Mouse (Mus musculus): ENCODE measurements around the gene Nt5c3b. TPM values are rescaled to one million over a fixed set of nuclear protein-coding genes. Genes with fewer than 3 reads are reported as not detected.

Nt5c3b gene
- polyA plus RNA-seq, 1 experiment from 2014 or later: 108 TPM

GRCm38 (mm10) chr11:100392958-100393357 is 48.6 kb downstream of the Nt5c3b start:
- H3K4me3 ChIP-seq (ENCODE audit: low read depth, low read length): no peak overlapping the region
- peaks cover 50% of the 10 kb centered on the region for H3K4me1 ChIP-seq (ENCODE audit: control insufficient read depth, insufficient read depth, low read length)
- H3K9me3 ChIP-seq (ENCODE audit: control insufficient read depth, low read length): no peaks in the 10 kb centered on the region
- H3K9ac ChIP-seq (ENCODE audit: low read depth, low read length): no peak overlapping the region
- ATAC-seq (ENCODE audit: low read depth): no peak
- H3K4me2 ChIP-seq (ENCODE audit: low read depth, low read length): no peak overlapping the region
- no peak for DNase-seq (ENCODE audit: low spot score)
- no peaks in the 10 kb centered on the region for H3K36me3 ChIP-seq (ENCODE audit: control insufficient read depth, insufficient read depth, low read length)
- no peak overlapping the region for H3K27ac ChIP-seq (replicated peaks; ENCODE audit: low read depth, low read length)
- H3K27me3 ChIP-seq (replicated peaks; ENCODE audit: control insufficient read depth, insufficient read depth, low read length): no peaks in the 10 kb centered on the region
- WGBS: 88% methylated on average over 5 of the region's 5 CpGs

GRCm38 (mm10) chr11:100391884-100392345 is 49.7 kb downstream of the Nt5c3b start:
- no peak overlapping the region for H3K9ac ChIP-seq (ENCODE audit: low read depth, low read length)
- H3K36me3 ChIP-seq (ENCODE audit: control insufficient read depth, insufficient read depth, low read length): no peaks in the 10 kb centered on the region
- H3K27ac ChIP-seq (replicated peaks; ENCODE audit: low read depth, low read length): no peak overlapping the region
- H3K9me3 ChIP-seq (ENCODE audit: control insufficient read depth, low read length): no peaks in the 10 kb centered on the region
- H3K27me3 ChIP-seq (replicated peaks; ENCODE audit: control insufficient read depth, insufficient read depth, low read length): no peaks in the 10 kb centered on the region
- WGBS: 88% methylated on average over 7 of the region's 7 CpGs
- DNase-seq (ENCODE audit: low spot score) (no peak), ATAC-seq (ENCODE audit: low read depth) (no peak)
- no peak overlapping the region for H3K4me2 ChIP-seq (ENCODE audit: low read depth, low read length)
- peaks cover 59% of the 10 kb centered on the region for H3K4me1 ChIP-seq (ENCODE audit: control insufficient read depth, insufficient read depth, low read length)
- no peak overlapping the region for H3K4me3 ChIP-seq (ENCODE audit: low read depth, low read length)

- peak; percentile 86 for DNase-seq (ENCODE audit: low spot score)
- 0 out of 2 replicates have a peak, but pooled peaks cover under 1% of the 10 kb centered on the region for H3K36me3 ChIP-seq (ENCODE audit: control insufficient read depth, insufficient read depth, low read length)
- H3K27ac ChIP-seq (replicated peaks; ENCODE audit: low read depth, low read length): peak overlapping the region; percentile 44; the same call in 1 of the 2 replicates
- peak; percentile 32; the same call in 1 of the 2 replicates for ATAC-seq (ENCODE audit: low read depth)
- no peaks in the 10 kb centered on the region for H3K9me3 ChIP-seq (ENCODE audit: control insufficient read depth, low read length)
- peaks cover 58% of the 10 kb centered on the region for H3K4me1 ChIP-seq (ENCODE audit: control insufficient read depth, insufficient read depth, low read length)
- H3K9ac ChIP-seq (ENCODE audit: low read depth, low read length): no peak overlapping the region
- no peak overlapping the region for H3K4me3 ChIP-seq (ENCODE audit: low read depth, low read length)
- no peak overlapping the region for H3K4me2 ChIP-seq (ENCODE audit: low read depth, low read length)
- no peaks in the 10 kb centered on the region for H3K27me3 ChIP-seq (replicated peaks; ENCODE audit: control insufficient read depth, insufficient read depth, low read length)
- WGBS: 52% methylated on average over 9 of the region's 9 CpGs
Measured at GRCm38 (mm10) chr11:100391081-100391883, 50.3 kb downstream of the Nt5c3b start.

GRCm38 (mm10) chr11:100389931-100390445 is 51.6 kb downstream of the Nt5c3b start:
- Histone ChIP-seq H3K36me3 (ENCODE audit: control insufficient read depth, insufficient read depth, low read length) (peaks cover 13% of the 10 kb centered on the region; the same call in 1 of the 2 replicates), H3K9me3 (ENCODE audit: control insufficient read depth, low read length) (no peaks in the 10 kb centered on the region), H3K4me3 (ENCODE audit: low read depth, low read length) (no peak overlapping the region), H3K27ac (replicated peaks; ENCODE audit: low read depth, low read length) (peak overlapping the region; percentile 44), H3K4me1 (ENCODE audit: control insufficient read depth, insufficient read depth, low read length) (peaks cover 46% of the 10 kb centered on the region), H3K27me3 (replicated peaks; ENCODE audit: control insufficient read depth, insufficient read depth, low read length) (no peaks in the 10 kb centered on the region), H3K4me2 (ENCODE audit: low read depth, low read length) (no peak overlapping the region), H3K9ac (ENCODE audit: low read depth, low read length) (no peak overlapping the region)
- ATAC-seq (ENCODE audit: low read depth) (no peak), DNase-seq (ENCODE audit: low spot score) (no peak)
- 43% methylated on average over 8 of the region's 8 CpGs for WGBS

DNA sequence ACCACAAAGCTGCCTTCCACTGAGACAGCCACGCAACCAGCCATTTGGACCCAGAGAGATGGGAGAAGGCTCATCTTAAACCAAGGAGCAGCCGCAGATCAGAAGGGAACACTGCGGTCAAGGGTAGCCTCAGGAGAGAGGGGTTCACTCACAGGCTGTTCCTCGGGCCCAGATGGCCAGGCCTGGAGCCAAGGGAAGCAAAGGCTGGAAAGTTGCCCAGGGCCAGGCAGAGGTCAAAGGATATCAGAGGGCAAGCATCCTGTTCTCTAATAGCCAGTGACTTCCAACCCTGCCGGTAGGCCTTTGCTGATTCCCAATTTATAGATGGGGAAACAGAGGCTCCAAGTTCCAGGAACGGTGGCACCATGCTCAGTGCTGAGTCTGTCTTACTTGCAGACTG is 53.0 kb downstream of the Nt5c3b start:
- no peaks in the 10 kb centered on the region for H3K27me3 ChIP-seq (replicated peaks; ENCODE audit: control insufficient read depth, insufficient read depth, low read length)
- WGBS: 67% methylated on average over 6 of the region's 6 CpGs

GRCm38 (mm10) chr11:100387589-100388375 is 53.8 kb downstream of the Nt5c3b start:
- peak; percentile 35; the same call in 1 of the 2 replicates for ATAC-seq (ENCODE audit: low read depth)

More for the DNA sequence above, 53.0 kb downstream of the Nt5c3b start:
- peaks cover 37% of the 10 kb centered on the region for H3K4me1 ChIP-seq (ENCODE audit: control insufficient read depth, insufficient read depth, low read length)
- no peak for DNase-seq (ENCODE audit: low spot score)
- no peak overlapping the region for H3K4me3 ChIP-seq (ENCODE audit: low read depth, low read length)
- H3K27ac ChIP-seq (replicated peaks; ENCODE audit: low read depth, low read length): peak overlapping the region; percentile 76
- peak overlapping the region; percentile 25; the same call in 1 of the 2 replicates for H3K4me2 ChIP-seq (ENCODE audit: low read depth, low read length)
- peaks cover 26% of the 10 kb centered on the region for H3K36me3 ChIP-seq (ENCODE audit: control insufficient read depth, insufficient read depth, low read length)
- no peak for ATAC-seq (ENCODE audit: low read depth)
- no peaks in the 10 kb centered on the region for H3K9me3 ChIP-seq (ENCODE audit: control insufficient read depth, low read length)
- H3K9ac ChIP-seq (ENCODE audit: low read depth, low read length): no peak overlapping the region

GRCm38 (mm10) chr11:100387111-100387510 is 54.5 kb downstream of the Nt5c3b start:
- peak overlapping the region; percentile 76 for H3K27ac ChIP-seq (replicated peaks; ENCODE audit: low read depth, low read length)
- WGBS: 79% methylated on average over 6 of the region's 6 CpGs
- no peak overlapping the region for H3K9ac ChIP-seq (ENCODE audit: low read depth, low read length)
- no peak for ATAC-seq (ENCODE audit: low read depth)
- H3K4me1 ChIP-seq (ENCODE audit: control insufficient read depth, insufficient read depth, low read length): peaks cover 37% of the 10 kb centered on the region
- no peaks in the 10 kb centered on the region for H3K27me3 ChIP-seq (replicated peaks; ENCODE audit: control insufficient read depth, insufficient read depth, low read length)
- 0 out of 2 replicates have a peak overlapping the region, but pooled peaks have one; percentile 20 for H3K4me2 ChIP-seq (ENCODE audit: low read depth, low read length)
- H3K4me3 ChIP-seq (ENCODE audit: low read depth, low read length): no peak overlapping the region
- peaks cover 40% of the 10 kb centered on the region for H3K36me3 ChIP-seq (ENCODE audit: control insufficient read depth, insufficient read depth, low read length)
- no peak for DNase-seq (ENCODE audit: low spot score)
- no peaks in the 10 kb centered on the region for H3K9me3 ChIP-seq (ENCODE audit: control insufficient read depth, low read length)

More at GRCm38 (mm10) chr11:100387589-100388375, 53.8 kb downstream of the Nt5c3b start:
- H3K27me3 ChIP-seq (replicated peaks; ENCODE audit: control insufficient read depth, insufficient read depth, low read length): no peaks in the 10 kb centered on the region
- peak overlapping the region; percentile 38 for H3K9ac ChIP-seq (ENCODE audit: low read depth, low read length)
- H3K4me1 ChIP-seq (ENCODE audit: control insufficient read depth, insufficient read depth, low read length): peaks cover 37% of the 10 kb centered on the region
- peak; percentile 85 for DNase-seq (ENCODE audit: low spot score)
- peak overlapping the region; percentile 76 for H3K27ac ChIP-seq (replicated peaks; ENCODE audit: low read depth, low read length)
- peaks cover 34% of the 10 kb centered on the region for H3K36me3 ChIP-seq (ENCODE audit: control insufficient read depth, insufficient read depth, low read length)
- no peak overlapping the region for H3K4me3 ChIP-seq (ENCODE audit: low read depth, low read length)
- WGBS: 34% methylated on average over 14 of the region's 14 CpGs
- peak overlapping the region; percentile 25 for H3K4me2 ChIP-seq (ENCODE audit: low read depth, low read length)
- no peaks in the 10 kb centered on the region for H3K9me3 ChIP-seq (ENCODE audit: control insufficient read depth, low read length)

DNA sequence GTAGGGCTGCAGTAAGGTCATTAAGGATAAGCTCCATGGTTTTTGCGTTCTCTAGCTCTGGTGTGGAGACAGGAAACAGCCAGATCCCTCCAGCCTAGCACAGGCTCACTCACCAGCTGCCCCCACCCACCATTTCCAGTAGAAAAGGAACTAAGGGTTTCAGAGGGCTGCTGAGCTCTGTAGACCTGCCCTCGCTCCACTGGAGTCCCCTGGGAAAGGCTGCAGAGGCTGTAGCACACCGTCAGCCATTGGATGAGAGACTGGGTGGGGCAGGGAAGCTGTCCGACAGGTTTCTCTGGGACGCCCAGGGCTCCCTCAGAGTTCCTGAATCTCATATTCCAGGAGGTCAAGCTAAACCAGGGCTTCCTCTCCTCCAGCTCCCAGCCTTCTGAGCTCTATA is 55.0 kb downstream of the Nt5c3b start:
- peak overlapping the region; percentile 11; the same call in 1 of the 2 replicates for H3K4me2 ChIP-seq (ENCODE audit: low read depth, low read length)
- H3K4me3 ChIP-seq (ENCODE audit: low read depth, low read length): no peak overlapping the region
- no peak overlapping the region for H3K9ac ChIP-seq (ENCODE audit: low read depth, low read length)
- peak overlapping the region; percentile 76 for H3K27ac ChIP-seq (replicated peaks; ENCODE audit: low read depth, low read length)
- peaks cover 37% of the 10 kb centered on the region for H3K4me1 ChIP-seq (ENCODE audit: control insufficient read depth, insufficient read depth, low read length)
- 40% methylated on average over 5 of the region's 5 CpGs for WGBS
- H3K27me3 ChIP-seq (replicated peaks; ENCODE audit: control insufficient read depth, insufficient read depth, low read length): no peaks in the 10 kb centered on the region
- H3K9me3 ChIP-seq (ENCODE audit: control insufficient read depth, low read length): no peaks in the 10 kb centered on the region
- DNase-seq (ENCODE audit: low spot score) (peak; percentile 87), ATAC-seq (ENCODE audit: low read depth) (peak; percentile 84)
- peaks cover 44% of the 10 kb centered on the region for H3K36me3 ChIP-seq (ENCODE audit: control insufficient read depth, insufficient read depth, low read length)
